Mouse (Mus musculus): ENCODE results near the gene Fbxo39. TPM values are rescaled to one million over a fixed set of nuclear protein-coding genes. Genes with fewer than 3 reads are reported as not detected.

The Fbxo39 gene
- not detected in 2 replicates for polyA plus RNA-seq (2012)

GRCm38 (mm10) chr11:72314151-72314895 lies at the start of gene Fbxo39:
Gene Fbxo39, plus strand, starts transcription at chr11:72314444.
- no peaks in the 10 kb centered on the region for H3K9me3 ChIP-seq (ENCODE audit: control insufficient read depth, low read length)
- peaks cover 28% of the 10 kb centered on the region for H3K27me3 ChIP-seq (ENCODE audit: control insufficient read depth)

GRCm38 (mm10) chr11:72265483-72265882 lies 48.8 kb upstream of the Fbxo39 start:
- H3K27me3 ChIP-seq (ENCODE audit: control insufficient read depth) = peaks cover 40% of the 10 kb centered on the region
- no peaks in the 10 kb centered on the region for H3K9me3 ChIP-seq (ENCODE audit: control insufficient read depth, low read length)
- H3K4me3 ChIP-seq (replicated peaks) = no peak overlapping the region
- no peak for TF ChIP-seq TAL1 (IDR thresholded peaks at IDR 0.05; ENCODE audit: low read length)
- TF ChIP-seq GATA1 (IDR thresholded peaks at IDR 0.05; ENCODE audit: low read length) = no peak
- no peaks in the 10 kb centered on the region for H3K4me1 ChIP-seq (ENCODE audit: control insufficient read depth)
- H3K36me3 ChIP-seq (ENCODE audit: control insufficient read depth) = no peaks in the 10 kb centered on the region

More at GRCm38 (mm10) chr11:72314151-72314895, at the start of gene Fbxo39:
- H3K4me3 ChIP-seq (replicated peaks) = no peak within 1 kb of the TSS
- no peaks in the 10 kb centered on the region for H3K4me1 ChIP-seq (ENCODE audit: control insufficient read depth)
- TF ChIP-seq TAL1 (IDR thresholded peaks at IDR 0.05; ENCODE audit: low read length) (no peak), GATA1 (IDR thresholded peaks at IDR 0.05; ENCODE audit: low read length) (no peak)
- no peaks in the 10 kb centered on the region for H3K36me3 ChIP-seq (ENCODE audit: control insufficient read depth)

DNA sequence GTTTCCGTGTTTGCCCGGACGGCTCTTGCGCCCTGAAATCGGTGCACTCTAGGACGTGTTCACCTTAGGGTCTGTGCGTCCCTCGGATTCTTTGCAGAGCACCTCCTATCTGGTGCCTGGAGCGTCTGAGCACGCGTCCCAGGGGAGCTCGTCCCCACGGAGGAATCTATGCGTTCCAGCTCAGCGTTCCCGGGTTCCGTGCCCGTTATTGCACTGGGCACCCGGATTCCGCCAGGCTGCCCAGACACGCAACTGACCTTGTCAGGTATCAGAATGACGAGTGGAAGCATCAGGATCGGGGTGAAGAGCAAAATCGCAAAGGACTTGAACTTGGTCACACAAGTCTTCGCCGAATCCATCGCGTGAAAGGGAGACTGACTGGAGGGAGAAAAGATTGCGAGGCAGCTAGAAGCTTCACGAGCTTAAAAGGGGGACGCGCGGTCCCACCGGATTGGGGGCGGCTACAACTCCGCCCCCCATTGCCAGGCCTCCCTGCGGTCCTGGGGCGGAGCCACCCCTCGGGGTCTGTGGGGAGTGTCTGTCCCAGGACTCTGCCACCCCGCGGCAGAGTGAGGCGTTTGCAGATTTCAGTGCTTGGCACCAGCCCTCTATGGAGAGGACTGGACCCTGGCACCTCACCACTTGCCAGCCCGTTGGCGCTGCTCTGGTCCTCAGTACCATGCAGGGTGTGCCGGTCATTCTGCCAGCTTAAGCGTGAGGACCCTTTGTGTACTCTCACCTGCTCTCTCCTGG lies 47.9 kb upstream of the Fbxo39 start:
- Histone ChIP-seq H3K4me3 (replicated peaks) (no peak overlapping the region), H3K4me1 (ENCODE audit: control insufficient read depth) (no peaks in the 10 kb centered on the region), H3K36me3 (ENCODE audit: control insufficient read depth) (no peaks in the 10 kb centered on the region), H3K27me3 (ENCODE audit: control insufficient read depth) (peaks cover 40% of the 10 kb centered on the region), H3K9me3 (ENCODE audit: control insufficient read depth, low read length) (no peaks in the 10 kb centered on the region)
- no peak for TF ChIP-seq GATA1 (IDR thresholded peaks at IDR 0.05; ENCODE audit: low read length)

DNA sequence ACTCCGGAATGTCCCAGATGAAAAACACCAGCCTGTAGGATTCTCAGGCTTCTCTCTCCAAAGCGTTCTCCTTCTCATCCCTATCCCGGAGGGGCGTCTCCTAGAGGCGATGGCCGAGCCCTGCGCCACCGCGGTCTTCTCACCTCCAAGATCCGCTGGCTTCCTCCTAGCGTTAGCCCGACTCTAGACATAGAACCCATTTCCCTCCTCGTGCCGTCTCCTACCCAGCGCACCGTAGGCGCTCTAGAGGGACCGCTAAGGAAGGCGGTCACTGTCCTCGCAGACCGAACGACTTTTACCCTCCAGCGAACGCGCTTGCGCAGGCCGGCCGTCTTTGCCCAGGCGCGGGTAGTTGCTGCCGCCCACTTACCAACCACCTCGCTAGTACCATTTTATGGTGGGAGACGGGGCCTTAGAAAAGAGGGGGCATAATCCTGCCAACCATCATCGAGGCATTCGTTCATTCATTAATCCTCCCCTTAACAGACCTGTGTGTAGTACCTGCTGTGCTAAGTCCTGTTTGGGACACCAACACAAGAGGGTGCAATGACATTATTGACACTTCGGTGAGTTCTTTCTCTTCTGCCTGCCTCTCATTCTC lies 47.2 kb upstream of the Fbxo39 start, which contains the start of gene Slc13a5:
Gene Slc13a5 (minus strand): TSS at position 263 of the 601 bp plus-strand sequence.
- Histone ChIP-seq H3K27me3 (ENCODE audit: control insufficient read depth) (peaks cover 40% of the 10 kb centered on the region), H3K9me3 (ENCODE audit: control insufficient read depth, low read length) (no peaks in the 10 kb centered on the region), H3K36me3 (ENCODE audit: control insufficient read depth) (no peaks in the 10 kb centered on the region), H3K4me1 (ENCODE audit: control insufficient read depth) (no peaks in the 10 kb centered on the region), H3K4me3 (replicated peaks) (no peak within 1 kb of the TSS)
- TF ChIP-seq GATA1 (IDR thresholded peaks at IDR 0.05; ENCODE audit: low read length) (no peak), TAL1 (IDR thresholded peaks at IDR 0.05; ENCODE audit: low read length) (no peak)

GRCm38 (mm10) chr11:72271761-72272160 lies 42.5 kb upstream of the Fbxo39 start:
- H3K36me3 ChIP-seq (ENCODE audit: control insufficient read depth) = no peaks in the 10 kb centered on the region
- no peak overlapping the region for H3K4me3 ChIP-seq (replicated peaks)
- no peaks in the 10 kb centered on the region for H3K9me3 ChIP-seq (ENCODE audit: control insufficient read depth, low read length)
- TF ChIP-seq GATA1 (IDR thresholded peaks at IDR 0.05; ENCODE audit: low read length) (no peak), TAL1 (IDR thresholded peaks at IDR 0.05; ENCODE audit: low read length) (no peak)
- H3K4me1 ChIP-seq (ENCODE audit: control insufficient read depth) = no peaks in the 10 kb centered on the region
- peaks cover 13% of the 10 kb centered on the region for H3K27me3 ChIP-seq (ENCODE audit: control insufficient read depth)

GRCm38 (mm10) chr11:72273341-72273740 lies 40.9 kb upstream of the Fbxo39 start:
- no peaks in the 10 kb centered on the region for H3K36me3 ChIP-seq (ENCODE audit: control insufficient read depth)
- H3K4me1 ChIP-seq (ENCODE audit: control insufficient read depth) = no peaks in the 10 kb centered on the region
- 0 out of 2 replicates have a peak, but pooled peaks cover 2% of the 10 kb centered on the region for H3K27me3 ChIP-seq (ENCODE audit: control insufficient read depth)
- H3K4me3 ChIP-seq (replicated peaks) = no peak overlapping the region
- no peaks in the 10 kb centered on the region for H3K9me3 ChIP-seq (ENCODE audit: control insufficient read depth, low read length)
- TF ChIP-seq TAL1 (IDR thresholded peaks at IDR 0.05; ENCODE audit: low read length) (no peak), GATA1 (IDR thresholded peaks at IDR 0.05; ENCODE audit: low read length) (no peak)

- no peaks in the 10 kb centered on the region for H3K27me3 ChIP-seq (ENCODE audit: control insufficient read depth)
- H3K4me1 ChIP-seq (ENCODE audit: control insufficient read depth) = no peaks in the 10 kb centered on the region
- H3K36me3 ChIP-seq (ENCODE audit: control insufficient read depth) = no peaks in the 10 kb centered on the region
- TF ChIP-seq GATA1 (IDR thresholded peaks at IDR 0.05; ENCODE audit: low read length) (no peak), TAL1 (IDR thresholded peaks at IDR 0.05; ENCODE audit: low read length) (no peak)
- H3K4me3 ChIP-seq (replicated peaks) = no peak overlapping the region
- no peaks in the 10 kb centered on the region for H3K9me3 ChIP-seq (ENCODE audit: control insufficient read depth, low read length)
Measured at GRCm38 (mm10) chr11:72281143-72281851, 32.9 kb upstream of the Fbxo39 start.

DNA sequence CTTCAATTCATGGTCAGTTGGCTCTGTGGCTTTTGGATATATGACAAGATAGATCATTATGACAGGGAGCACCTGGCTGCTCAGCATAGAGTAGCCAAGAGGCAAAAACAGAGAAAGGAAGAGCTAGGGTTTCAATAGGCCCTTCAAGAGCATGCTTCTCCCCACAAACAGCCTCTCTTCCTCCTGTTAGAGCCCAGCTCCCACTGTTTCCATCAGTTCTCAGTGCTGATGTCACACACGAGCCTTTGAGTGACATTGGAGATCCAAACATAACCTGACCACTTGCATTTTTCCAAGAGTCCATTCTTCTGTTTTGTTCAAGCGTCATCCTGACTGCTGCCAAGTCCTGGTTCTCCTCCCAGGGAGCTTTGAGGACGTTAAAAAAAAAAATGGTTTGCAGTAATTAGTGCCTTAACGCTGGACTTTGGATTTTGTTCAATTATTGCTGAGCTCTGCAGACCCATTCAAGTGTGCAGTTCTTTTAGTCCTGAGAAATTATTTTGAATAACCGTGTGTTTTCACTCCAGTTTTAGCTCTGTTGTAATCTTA lies 32.3 kb upstream of the Fbxo39 start:
- TF ChIP-seq TAL1 (IDR thresholded peaks at IDR 0.05; ENCODE audit: low read length) = no peak
- no peak for TF ChIP-seq GATA1 (IDR thresholded peaks at IDR 0.05; ENCODE audit: low read length)
- Histone ChIP-seq H3K27me3 (ENCODE audit: control insufficient read depth) (no peaks in the 10 kb centered on the region), H3K9me3 (ENCODE audit: control insufficient read depth, low read length) (no peaks in the 10 kb centered on the region), H3K36me3 (ENCODE audit: control insufficient read depth) (no peaks in the 10 kb centered on the region), H3K4me3 (replicated peaks) (no peak overlapping the region), H3K4me1 (ENCODE audit: control insufficient read depth) (no peaks in the 10 kb centered on the region)
